Mouse (Mus musculus) C2C12 (cell line): ENCODE measurements around the gene Usp51. TPM values are rescaled to one million over a fixed set of nuclear protein-coding genes. Genes with fewer than 3 reads are reported as not detected.

Source experiments
- polyA plus RNA-seq: library from polyadenylated mRNA; unstranded; fragments of >200 nt; fragmentation: generic; extraction: Trizol; gene quantifications from one replicate; pipeline ENCODE4 v1.2.1, GENCODE M21; 2012; ENCODE audit warnings: missing spikeins

The Usp51 gene
- polyA plus RNA-seq, 1 experiment, result not detected

Other genes starting within 250 kb of the Usp51 start
- gene Shroom2, start 237.0 kb upstream of the Usp51 start, polyA plus RNA-seq, result 0.08 TPM
- not detected for gene Gpr143, start 224.5 kb upstream of the Usp51 start, polyA plus RNA-seq
- gene Mageh1, start 31.1 kb downstream of the Usp51 start, polyA plus RNA-seq, result 0.02 TPM
- not detected for gene Foxr2, start 112.3 kb downstream of the Usp51 start, polyA plus RNA-seq
- 1.4 TPM for gene Rragb, start 133.5 kb downstream of the Usp51 start, polyA plus RNA-seq
- gene Klf8, start 231.0 kb downstream of the Usp51 start, polyA plus RNA-seq, result 0.06 TPM